Mouse (Mus musculus) thymus, postnatal 10 days (tissue): ENCODE data around the gene P3h3.
"Not testable (repeated sequence)": the region's sequence is repeated elsewhere in the genome, so short reads cannot be mapped to it uniquely, and the experiment has no call there.

Source experiments
- DNase-seq, 2 experiments: peaks; one replicate each; pipeline ENCODE4 v3.0.0; 2021; ENCODE audit warnings: low spot score in 2 of 2

Gene P3h3

DNA sequence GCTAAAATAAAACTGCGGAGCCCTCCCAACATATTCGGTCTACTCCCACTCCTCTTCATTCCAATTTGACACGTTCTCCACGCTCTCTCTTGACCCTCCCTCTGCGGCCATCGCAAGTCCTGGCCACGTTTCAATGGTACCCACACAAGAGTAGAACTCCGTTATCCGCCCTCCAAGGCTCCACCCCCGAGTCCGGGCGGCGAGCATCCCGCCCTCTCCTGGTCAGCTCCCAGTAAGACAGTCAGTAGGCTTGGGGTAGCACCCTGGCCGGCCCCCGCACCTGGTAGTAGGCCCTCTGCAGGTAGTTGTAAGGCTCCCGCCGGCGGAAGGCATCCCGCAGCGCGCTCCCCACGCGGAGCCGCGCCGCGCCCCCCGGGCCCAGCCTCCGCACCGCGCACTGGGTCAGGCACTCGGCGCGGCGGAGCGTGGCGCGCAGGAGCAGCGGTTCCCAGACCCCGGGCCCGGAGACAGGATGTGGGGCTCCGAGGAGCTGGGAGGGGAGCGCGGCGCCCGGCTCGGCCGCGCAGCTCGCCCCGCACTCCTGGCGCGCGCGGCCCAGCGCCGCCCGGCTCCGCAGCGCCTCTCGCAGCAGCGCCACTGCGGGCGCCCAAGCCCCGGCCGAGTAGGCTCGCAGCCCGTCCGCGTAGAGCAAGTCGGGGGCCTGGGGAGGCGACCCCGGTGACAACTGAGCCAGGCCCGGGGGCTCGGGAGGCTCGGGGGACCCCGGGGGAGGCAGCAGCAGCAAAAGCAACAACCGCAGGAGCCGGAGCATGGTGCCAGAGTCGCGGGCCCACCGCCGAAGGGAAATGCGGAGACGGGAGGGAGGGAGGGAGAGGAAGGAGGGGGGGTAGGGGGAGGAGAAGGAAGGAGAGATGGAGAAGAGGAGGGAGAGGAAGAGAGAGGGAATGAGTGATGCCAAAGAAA is at the start of gene P3h3:
P3h3 (minus strand) TSS at position 837 of the 924 bp plus-strand sequence.
- peak; percentile 76 to 79 for DNase-seq

DNA sequence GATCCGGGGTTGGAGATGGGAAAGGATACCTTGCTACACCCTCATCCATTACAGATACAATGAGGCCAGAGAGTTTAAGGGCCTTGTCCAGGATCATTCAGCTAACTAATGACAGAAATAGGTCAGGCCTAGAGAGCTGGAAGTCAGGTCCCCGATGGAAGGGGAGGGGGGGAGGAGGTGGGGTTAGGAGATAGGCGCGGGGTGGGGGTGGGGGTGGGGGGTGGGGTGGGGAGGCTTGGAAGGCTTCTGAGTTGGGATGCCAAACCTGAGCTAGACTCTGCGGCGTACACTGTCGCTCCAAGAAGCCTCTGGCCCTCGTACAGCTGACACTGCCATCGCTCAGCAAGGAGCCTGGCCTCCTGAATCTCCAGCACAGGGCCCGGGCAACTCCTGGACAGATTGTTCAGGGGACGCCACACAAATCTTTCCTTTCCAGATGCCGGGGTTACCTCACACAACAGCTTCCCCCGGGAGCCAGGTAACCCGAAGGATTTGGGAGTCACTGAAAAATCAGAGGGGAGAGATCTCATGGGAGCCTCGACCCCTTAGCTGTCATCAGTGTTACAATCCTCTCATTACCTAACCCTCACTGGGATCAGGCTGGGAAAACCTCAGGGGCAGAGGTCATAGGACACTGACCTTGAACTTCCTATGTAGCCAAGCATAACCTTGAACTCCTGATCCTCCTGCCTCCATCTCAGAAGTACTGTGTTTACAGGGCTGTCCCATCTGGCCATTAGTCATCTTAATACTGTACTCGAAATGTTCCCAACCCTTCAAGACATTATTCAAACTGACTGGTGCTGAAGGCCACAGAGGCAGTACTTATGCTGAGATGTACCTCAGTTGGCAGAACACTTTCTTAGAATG is 47.7 kb upstream of the P3h3 start:
- DNase-seq, result no peak

DNA sequence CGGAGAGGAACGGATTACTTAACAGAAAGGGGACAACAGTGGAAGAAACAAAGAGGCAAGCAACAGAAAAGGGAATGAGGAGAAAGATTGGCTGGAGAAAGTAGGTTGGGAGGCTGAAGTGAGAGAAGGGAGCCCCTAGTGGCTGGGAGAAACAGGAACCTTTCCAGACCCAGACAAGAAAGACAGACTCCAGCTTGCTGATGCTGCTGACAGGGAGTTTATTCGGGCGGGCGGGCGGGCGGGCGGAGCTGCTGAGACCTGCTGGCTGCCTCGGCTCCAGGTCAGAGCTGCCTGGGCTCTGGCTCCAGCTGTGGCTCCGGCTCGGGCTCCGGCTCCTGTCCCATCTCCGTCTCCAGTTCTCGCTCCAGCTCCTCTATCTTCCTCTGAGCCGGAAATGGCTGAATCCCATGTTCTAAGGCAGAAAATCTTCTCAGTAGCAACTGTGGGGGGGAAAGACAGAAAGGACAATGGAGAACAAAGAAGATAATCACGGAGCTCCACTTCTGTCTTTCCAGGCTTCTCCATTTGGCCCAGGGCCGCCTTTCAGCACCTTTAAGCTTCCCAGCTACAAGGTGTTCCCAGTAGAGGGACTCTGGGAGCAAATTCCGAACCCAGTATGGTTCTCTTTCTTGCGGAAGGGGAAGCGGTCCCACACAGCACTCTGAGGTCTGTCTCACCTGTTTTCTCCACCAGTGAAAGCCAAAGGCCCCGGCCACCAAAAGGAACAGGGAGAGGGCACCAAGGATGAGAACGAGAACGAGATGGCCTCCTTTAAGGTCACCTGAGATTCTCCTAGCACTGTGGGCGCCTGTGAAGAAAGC is 46.8 kb upstream of the P3h3 start:
- peak; percentile 63 to 71 for DNase-seq

DNA sequence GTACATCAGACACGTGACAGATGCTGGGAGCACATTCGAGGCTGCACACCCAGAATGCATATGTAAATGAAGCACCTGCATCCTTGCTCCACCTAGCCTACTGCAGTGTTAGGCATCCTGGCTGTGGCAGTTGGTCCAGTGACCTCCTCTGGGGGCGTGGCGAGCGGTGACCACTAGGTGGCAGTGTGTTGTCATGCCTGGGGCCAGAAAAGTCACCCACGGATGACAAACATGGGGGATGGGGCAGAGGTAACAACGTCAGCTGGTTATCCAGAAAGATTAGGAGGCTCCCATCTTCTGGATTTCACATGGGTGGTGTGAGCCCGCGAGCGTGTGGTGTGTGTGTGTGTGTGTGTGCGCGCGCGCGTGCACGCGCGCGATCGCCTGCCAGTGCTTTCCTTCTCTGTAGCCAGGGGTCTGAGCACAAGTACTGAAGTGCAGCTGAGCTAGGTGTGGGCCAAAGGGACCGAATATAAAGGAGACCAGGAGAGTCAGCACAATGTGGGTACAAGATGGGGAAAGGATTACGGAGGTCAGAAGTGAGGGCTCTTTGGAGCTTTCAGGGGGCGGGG is 46.1 kb upstream of the P3h3 start:
- peak; percentile 99 for DNase-seq

DNA sequence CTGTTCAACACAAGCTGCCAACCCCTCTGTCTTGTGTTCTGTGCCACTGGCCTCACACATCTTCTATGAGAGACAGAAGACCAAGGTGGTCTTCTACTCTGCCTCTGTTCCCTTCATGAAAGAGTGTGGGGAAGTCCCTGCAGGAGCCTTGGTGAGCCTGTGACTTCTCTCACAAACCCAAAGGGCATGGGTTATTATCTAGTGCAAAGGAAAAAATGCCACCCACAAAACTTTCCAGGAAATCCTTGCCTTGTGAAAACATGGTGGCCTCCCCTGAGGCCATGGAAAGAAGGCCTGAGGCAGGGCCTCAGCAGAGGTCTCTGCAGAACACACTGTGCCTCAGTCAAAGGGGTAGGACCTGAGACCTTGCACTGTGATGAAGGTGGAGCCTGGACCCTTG is 44.3 kb upstream of the P3h3 start:
- no peak for DNase-seq

DNA sequence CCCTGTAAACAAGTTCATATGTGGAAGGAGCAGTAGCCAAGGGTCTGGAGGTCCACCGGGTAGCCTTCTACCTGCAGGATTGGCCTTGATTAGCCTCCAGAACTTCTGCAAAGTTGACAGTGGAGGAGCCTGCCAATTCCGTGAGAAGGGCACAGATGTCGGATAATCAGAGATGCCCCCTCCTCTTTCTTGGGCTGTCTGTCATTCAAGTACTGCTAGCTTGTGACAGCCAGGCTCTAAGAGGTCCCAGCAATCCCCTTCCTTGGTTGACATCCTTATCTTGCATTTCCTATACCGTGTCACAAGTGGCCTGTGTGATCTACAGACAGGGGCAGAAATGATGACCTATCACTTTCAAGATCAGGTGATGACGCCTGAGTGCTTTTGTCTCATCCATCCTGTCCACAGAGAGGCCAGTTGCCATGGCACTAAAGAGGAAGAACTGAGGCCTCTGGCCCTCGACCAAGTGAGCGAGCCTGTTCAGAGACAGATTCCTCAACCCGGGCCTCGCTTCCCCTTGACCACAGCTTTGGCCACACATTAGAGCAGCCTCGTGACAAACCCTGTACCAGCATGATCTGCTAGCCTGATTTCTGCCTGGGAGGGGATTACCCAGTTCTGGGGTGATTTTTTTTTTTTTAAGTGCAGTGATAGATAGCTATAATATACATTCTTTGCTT is 43.4 kb upstream of the P3h3 start:
- no peak for DNase-seq

DNA sequence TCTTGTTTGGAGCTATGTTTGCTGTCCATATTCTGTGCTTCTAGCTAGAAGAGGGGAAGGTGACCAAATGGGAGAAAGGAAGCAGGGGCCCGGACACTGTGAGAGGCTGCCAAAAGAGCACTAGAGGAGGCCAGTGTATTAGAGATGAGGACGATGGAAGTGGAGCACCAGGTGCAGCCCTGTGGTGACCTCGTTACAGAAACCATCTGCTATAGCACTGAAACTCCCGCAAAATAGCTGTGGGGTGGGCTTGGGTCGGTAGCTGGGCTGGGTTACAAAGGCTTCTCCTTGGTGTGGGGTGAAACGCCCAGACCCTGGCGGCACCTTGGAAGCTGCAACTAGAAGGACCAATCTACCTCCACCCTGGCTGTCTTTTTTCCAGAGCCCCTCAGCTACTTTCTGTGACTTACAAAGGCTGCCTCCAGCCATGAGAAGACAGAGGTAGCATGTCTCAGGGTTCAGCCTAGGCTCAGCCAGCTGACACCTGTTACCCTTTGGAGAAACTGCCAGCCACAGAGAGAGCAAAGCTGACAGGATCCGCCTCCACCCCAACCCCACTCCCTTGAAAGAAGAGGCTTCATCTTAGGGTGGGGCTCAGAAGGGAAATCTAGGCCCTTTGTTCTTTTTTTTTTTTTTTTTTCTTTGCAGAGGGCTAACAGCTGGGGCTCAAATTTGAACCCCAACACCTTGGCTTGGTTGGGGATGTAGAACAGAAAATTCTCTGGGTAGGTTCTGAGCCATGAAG is 42.7 kb upstream of the P3h3 start:
- peak; percentile 84 to 93 for DNase-seq

DNA sequence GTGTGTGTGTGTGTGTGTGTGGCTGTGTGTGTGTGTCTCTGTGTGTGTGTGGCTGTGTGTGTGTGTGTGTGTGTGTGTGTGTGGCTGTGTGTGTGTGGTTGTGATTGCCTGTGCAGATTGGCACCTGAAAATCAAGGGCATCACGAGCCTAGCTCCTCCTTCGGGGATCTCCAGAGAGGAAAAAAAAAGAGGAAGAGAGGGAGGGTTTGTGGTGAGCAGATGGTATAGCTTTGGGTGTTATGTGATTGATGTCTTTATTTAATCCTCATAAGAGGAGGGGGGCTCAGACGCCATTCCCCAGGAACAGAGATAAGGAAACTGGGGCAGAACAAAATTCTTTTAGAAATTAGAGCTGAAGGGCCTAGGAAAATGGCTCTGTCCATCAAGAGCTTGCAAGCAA is 40.8 kb upstream of the P3h3 start:
- no peak for DNase-seq

DNA sequence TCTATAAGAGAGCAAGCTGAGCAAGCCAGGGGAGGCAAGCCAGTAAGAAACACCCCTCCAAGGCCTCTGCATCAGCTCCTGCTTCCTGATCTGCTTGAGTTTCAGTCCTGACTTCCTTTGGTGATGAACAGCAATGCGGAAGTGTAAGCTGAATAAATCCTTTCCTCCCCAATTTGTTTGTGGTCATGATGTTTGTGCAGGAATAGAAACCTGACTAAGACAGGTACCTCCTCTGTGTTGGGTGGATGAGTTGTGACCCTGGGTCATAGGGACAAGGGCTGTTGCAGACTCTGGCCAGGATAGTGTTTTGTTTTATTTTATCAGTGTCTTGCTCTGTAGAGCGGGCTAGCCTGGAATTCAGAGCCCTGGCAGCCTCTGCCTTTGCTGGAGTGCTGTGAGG is 36.6 kb upstream of the P3h3 start:
- not testable (repeated sequence) for DNase-seq

DNA sequence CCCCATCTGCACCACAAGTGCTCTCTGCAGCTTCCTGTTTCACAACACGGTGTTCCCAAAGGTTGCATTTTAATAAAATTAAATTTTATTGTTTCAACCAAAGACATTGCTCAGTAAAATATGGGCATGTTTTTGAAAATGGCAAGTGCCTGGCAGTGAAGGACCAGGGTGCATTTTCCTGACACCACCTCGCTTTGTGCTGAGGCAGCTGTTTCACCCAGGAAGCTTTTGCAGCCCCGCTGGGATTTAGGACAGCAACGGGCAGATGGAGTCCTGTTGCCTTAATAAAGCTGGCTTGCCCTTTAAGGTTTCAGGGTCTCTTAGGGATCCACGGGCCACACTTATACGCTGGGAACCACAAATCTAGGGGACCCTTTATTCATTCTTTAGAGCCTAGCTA is 33.4 kb upstream of the P3h3 start:
- no peak for DNase-seq

DNA sequence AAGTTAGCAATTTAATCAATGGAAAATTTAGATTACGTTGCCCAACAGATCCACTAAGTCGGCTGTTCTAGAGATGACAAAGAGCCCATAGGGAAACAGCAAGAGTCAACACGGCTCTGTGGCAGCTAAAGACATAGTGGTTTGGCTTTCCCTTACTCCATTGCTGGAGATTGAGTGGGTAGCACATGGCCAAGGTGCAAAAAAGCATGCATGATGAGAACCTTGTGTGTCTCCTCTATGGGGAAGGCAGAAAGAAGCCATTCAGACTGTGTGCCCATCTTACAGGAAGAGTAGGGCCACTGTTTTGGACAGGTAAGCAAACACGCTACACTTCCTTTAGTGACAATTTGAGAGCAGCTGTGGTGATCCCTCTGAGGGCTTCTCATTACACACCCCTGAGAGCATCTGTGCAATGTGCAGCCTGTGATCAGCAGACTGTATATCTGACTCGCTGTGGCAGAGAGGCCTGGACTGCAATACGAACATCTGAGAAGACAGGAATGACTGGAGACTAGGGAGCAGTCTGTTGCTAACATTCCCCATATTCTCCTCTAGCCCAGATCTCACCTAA is 31.1 kb upstream of the P3h3 start:
- DNase-seq, result no peak

DNA sequence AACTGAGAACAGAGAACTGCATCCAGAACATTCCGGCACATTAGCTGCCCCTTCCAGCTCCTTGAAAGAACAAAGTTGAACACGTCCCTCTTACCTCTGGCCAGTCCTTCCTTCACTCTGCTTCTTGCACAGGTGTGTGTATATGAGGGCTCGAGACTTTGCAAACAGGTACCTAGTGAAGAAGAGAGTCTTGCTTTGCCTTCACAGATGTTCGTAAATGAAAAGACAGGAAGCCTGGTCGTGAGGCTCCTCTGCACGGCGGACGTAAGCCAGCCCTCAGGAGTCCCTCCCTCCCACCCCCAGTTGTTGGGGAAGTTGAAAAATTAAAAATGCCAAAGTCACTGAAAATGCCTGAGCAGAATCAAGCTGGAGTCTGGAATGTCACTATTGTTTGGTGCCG is 30.4 kb upstream of the P3h3 start, which contains the start of gene Cd4:
Cd4 (minus strand) TSS at position 236 of the 400 bp plus-strand sequence.
- DNase-seq, result peak; percentile 57 to 65

DNA sequence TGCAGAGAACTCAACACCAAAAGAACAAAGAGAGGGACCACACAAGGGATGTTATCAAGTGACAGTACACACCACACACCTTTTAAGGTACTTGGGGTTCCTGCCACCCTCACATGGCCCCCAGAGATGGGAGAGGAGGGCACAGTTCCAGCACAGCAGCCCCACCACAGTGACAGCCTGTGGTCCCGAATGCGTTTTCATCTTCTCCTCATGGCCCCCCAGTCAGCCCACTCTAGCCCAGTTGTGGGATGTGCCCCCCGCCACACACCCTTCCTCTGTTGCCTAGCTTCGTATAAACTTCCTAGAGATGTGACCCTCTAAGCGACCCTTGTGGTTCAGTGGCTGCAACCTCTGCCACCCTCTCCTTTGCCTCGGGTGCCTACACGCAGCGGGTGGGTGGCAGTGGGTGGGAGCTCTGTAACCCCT is 28.4 kb upstream of the P3h3 start:
- peak; percentile 54 to 70 for DNase-seq

DNA sequence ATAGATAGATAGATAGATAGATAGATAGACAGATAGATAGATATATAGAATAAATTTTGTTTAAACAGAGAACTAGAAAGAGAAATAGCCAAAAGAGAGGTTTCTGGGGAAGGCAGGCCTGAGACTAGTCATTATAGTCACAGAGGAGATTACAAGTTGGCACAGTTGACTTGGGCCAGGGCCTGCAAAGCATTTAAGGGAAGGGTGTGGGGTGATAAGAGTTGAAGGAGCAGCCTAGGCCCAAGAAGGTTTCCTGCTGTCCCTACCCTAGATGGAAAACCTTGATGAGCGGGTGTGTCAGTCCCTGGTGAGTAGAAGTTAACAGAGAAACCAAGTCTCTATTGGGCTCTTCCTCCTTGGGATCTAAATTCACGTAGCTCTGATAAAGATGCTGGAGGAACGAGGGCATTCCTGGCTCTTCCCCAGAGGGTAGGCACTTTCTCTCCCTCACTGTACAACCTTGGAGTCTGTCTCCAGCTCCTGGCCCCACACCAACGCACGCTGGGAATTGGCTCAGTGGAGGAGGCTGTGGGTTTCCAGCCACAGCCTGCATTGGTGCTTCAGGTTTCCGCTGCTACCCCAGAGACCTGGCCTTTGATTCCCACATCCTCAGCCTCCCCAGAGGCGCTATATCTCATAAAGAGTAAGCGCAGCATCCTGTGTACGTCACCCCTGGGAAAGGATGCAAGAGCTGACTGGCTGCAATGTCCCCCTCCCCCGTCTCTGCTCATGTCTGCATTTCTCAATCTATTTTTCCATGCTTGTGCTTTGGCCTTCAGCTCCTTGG is 27.4 kb upstream of the P3h3 start:
- DNase-seq, result peak; percentile 76 to 80

DNA sequence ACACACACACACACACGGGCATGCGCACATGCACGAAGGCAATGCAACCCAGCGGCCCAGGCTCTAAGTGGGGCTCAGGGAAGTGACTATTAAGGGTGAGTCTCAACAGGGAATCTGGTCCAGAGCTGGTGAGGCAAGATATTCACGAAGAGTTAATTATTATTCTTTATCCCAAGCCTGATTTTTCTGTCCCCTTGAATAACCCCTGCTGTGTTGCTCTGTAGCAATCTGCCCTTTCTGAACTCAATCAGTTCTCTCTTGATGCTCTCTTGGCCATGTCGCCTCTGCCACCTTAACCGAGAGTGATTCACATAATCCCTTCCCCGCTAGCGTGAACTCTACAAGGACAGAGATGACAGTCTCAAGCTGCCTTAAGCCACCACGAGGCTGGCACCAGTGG is 25.8 kb upstream of the P3h3 start:
- no peak for DNase-seq

DNA sequence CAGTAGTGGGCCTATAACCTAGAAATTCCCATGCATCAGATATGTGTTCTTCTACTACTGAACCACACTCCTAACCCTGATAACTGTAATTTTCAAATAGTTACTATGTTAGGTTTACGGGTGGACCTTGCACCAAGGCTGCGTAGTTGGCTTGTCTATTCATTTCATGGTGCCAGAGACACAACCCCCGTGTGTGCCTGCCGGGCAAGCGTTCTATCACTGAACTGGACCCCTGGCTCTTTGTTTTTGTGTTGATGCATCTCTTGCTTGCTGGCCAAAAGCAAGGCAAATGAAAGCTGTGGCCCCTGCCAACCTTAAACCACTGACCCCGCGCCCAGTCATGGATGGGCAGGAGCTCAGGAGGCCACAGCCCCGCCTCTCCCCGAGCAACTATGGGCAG is 24.3 kb upstream of the P3h3 start:
- DNase-seq, result no peak

DNA sequence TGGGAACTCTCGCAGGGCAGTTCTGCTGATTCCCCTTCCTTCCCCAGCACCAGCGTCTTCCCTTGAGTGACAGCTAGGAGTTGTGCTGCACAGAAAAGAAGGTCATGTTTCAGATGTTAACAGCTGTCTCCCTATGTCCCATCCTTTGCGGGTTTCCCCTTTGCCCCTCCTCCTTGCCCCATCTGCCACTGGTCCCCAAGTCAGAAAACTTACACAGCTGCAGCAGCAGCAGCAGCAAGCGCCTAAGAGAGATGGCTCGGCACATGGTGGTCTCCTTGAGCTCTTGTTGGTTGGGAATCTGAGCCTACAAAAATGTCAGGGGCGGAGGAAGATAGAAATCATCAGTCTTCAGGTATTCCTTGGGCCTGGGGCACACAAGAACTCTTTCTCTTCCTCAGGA is 21.8 kb upstream of the P3h3 start:
- peak; percentile 71 to 82 for DNase-seq

DNA sequence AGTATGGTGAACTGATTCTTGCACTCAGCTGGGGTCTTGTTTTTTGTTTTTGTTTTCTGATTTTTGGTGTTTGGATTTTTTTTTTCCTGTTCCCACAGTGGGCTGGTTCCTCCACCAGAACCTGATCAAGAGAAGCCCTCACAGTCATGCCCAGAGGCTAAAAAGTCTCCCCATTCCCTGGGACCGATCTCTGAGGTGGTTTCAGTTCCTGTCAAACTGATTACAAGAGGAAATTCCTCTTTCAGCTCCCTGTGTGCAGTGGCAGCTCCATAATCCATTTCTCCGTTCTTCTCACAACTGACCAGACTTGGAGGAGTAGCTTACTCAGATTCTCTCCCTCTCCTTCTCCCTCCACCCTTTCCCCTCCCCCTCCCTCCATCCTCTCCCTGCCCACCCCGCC is 16.8 kb upstream of the P3h3 start:
- DNase-seq, result no peak

DNA sequence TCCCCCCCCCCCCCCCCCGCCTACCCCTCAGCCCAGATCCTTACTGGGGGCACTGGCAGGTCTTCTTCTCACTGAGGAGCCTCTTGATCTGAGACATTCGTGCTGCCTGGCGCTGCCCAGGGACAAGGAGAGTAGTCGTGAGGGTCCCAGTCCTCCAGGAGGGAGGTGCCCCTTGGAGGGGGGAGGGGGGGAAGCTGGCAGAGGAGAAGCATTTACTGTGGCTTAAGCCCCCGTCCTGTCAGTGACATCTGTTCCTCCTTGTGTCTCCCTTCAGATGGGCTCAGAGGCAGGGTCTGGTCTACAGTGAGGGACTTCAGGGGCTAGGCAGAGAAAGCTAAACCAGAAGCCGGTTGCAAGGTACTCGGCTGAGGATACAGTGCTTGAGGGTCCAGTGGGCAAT is 9.0 kb upstream of the P3h3 start:
- DNase-seq, result no peak
